Mouse (Mus musculus): ENCODE results near the gene Clic3.
A peak's percentile ranks its signal among the peaks of the same experiment; 100 is the strongest.

The Clic3 gene

DNA sequence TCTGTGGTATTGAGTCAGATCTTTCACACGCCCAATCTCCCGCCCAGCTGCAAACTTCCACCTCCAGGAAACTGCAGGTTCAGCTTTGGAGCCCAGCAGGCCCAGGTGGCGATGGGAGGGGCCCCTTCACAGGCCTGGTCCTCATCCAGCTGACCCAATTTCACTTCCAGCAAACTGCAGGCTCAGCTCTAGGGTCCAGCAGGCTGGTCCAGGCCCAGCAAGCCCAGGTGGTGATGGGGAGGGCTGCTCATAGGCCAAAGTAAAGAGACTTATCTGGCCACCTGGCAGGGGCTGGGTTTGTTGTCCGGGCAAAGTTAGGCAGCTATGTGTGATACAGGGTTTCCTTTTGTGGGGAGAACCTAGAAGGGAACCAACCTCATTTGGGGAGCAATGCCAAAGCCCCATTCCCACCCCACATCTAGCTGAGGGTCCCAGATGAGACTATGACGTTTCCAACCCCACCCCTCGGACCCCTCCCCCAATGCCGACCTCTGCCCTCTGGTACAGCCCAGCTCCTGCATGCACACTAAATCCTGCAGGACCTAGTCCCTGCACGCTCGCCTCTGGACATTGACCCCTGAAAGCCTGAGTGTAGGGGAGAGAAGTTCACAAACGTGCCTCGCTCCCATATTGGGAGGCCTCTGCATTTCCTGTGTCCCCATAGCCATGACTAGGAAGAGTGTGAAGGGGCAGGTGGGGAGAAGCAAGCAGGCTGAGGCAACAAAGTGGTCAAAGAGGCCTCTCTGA is 28.4 kb downstream of the Clic3 start:
- no peak for DNase-seq (ENCODE audit: low read depth, low spot score)
- H3K36me3 ChIP-seq (ENCODE audit: control insufficient read depth, insufficient read depth, low read length, poor library complexity, severe bottlenecking) = no peaks in the 10 kb centered on the region
- H3K27me3 ChIP-seq (ENCODE audit: control insufficient read depth, insufficient read depth, low read length, poor library complexity, severe bottlenecking) = no peaks in the 10 kb centered on the region

DNA sequence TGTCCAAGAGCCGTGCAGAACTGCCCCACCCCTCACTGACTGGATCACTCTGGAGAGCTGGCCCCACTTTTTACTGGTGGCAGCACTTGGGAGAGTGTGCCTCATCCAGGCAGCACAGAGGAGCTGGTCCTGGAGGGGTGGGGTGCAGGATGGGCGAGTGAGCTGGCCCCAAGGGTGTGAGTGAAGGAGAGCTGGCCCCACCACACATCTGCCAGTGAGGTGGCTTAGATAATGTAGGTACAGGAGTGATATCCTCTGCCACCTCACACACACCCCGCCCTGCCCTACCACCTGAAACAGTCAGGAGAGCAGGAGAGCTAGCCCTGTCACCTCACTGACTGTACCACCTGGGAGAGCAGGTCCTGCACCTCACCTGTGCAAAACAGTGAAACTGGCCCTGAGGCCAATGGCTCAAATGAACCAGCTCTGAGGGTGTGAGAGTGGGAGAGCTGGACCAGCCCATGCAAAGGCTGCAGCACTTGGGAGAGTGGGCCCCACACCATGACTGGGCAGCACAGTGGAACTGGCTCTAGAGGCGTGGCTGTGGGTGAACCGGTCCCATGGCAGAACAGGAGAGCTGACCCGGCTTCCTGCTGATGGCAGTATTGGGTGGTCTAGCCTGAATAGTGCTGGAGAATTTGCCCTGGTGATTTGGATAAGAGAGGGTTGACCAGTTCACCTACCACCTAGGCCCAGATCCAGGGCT is 31.5 kb downstream of the Clic3 start:
- DNase-seq (ENCODE audit: low read depth, low spot score) = no peak
- Histone ChIP-seq H3K27me3 (ENCODE audit: control insufficient read depth, insufficient read depth, low read length, poor library complexity, severe bottlenecking) (no peaks in the 10 kb centered on the region), H3K36me3 (ENCODE audit: control insufficient read depth, insufficient read depth, low read length, poor library complexity, severe bottlenecking) (no peaks in the 10 kb centered on the region)

DNA sequence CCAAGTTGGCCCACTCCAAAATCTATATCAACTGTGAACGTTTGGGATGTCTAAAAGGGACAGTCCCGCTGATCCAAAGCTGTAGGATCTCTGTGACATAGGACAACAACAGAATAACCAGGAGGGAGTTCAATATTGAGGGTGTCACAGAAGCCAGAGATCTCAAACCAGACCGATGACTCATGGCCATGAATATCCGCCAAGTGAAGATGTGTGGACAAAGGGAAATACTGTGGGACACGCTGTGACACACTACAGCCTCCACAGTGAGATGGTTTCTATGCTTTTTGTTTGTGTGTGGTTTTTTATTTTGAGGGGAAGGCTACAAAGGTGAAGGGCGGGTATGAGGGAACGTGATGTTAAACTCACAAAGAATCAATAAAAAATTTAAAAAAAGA is 32.0 kb downstream of the Clic3 start:
- H3K36me3 ChIP-seq (ENCODE audit: control insufficient read depth, insufficient read depth, low read length, poor library complexity, severe bottlenecking) = no peaks in the 10 kb centered on the region
- H3K27me3 ChIP-seq (ENCODE audit: control insufficient read depth, insufficient read depth, low read length, poor library complexity, severe bottlenecking) = no peaks in the 10 kb centered on the region
- DNase-seq (ENCODE audit: low read depth, low spot score) = no peak

GRCm38 (mm10) chr2:25492988-25493387 is 36.4 kb downstream of the Clic3 start:
- Histone ChIP-seq H3K27me3 (ENCODE audit: control insufficient read depth, insufficient read depth, low read length, poor library complexity, severe bottlenecking) (no peaks in the 10 kb centered on the region), H3K36me3 (ENCODE audit: control insufficient read depth, insufficient read depth, low read length, poor library complexity, severe bottlenecking) (no peaks in the 10 kb centered on the region)
- DNase-seq (ENCODE audit: low read depth, low spot score) = no peak

DNA sequence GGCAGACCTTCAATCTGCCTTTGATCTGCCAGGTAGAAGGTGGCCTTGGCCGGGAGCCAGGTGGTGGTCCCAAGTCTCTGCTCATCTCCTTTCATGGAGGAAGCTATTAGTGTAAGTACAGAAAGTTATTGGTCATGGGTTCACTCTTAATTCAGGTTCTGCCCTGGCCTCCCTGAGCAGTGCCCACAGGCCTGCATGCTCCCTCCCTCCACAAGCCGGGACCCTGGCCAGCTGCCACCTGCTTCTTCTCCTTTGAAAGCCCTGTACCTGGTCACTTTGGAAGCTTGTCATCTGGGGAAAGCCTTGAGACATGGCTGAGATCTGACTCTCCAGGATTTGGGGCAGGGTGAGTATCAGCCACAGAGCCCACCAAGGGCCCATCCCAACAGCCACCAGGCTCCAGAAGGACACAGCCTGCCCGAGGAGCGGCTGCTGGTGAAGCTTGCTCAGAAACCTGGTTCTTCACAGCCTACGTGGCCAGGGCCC is 36.9 kb downstream of the Clic3 start, which contains the start of gene Lcn12:
Gene Lcn12 (minus strand): TSS at position 436 of the 486 bp plus-strand sequence.
- no peaks in the 10 kb centered on the region for H3K36me3 ChIP-seq (ENCODE audit: control insufficient read depth, insufficient read depth, low read length, poor library complexity, severe bottlenecking)
- H3K27me3 ChIP-seq (ENCODE audit: control insufficient read depth, insufficient read depth, low read length, poor library complexity, severe bottlenecking) = no peaks in the 10 kb centered on the region
- no peak for DNase-seq (ENCODE audit: low read depth, low spot score)

GRCm38 (mm10) chr2:25496462-25496861 is 39.8 kb downstream of the Clic3 start:
- Histone ChIP-seq H3K27me3 (ENCODE audit: control insufficient read depth, insufficient read depth, low read length, poor library complexity, severe bottlenecking) (no peaks in the 10 kb centered on the region), H3K36me3 (ENCODE audit: control insufficient read depth, insufficient read depth, low read length, poor library complexity, severe bottlenecking) (no peaks in the 10 kb centered on the region)
- peak; percentile 57 for DNase-seq (ENCODE audit: low read depth, low spot score)

GRCm38 (mm10) chr2:25497846-25498575 is 41.4 kb downstream of the Clic3 start:
- H3K36me3 ChIP-seq (ENCODE audit: control insufficient read depth, insufficient read depth, low read length, poor library complexity, severe bottlenecking) = no peaks in the 10 kb centered on the region
- no peak for DNase-seq (ENCODE audit: low read depth, low spot score)
- no peaks in the 10 kb centered on the region for H3K27me3 ChIP-seq (ENCODE audit: control insufficient read depth, insufficient read depth, low read length, poor library complexity, severe bottlenecking)

DNA sequence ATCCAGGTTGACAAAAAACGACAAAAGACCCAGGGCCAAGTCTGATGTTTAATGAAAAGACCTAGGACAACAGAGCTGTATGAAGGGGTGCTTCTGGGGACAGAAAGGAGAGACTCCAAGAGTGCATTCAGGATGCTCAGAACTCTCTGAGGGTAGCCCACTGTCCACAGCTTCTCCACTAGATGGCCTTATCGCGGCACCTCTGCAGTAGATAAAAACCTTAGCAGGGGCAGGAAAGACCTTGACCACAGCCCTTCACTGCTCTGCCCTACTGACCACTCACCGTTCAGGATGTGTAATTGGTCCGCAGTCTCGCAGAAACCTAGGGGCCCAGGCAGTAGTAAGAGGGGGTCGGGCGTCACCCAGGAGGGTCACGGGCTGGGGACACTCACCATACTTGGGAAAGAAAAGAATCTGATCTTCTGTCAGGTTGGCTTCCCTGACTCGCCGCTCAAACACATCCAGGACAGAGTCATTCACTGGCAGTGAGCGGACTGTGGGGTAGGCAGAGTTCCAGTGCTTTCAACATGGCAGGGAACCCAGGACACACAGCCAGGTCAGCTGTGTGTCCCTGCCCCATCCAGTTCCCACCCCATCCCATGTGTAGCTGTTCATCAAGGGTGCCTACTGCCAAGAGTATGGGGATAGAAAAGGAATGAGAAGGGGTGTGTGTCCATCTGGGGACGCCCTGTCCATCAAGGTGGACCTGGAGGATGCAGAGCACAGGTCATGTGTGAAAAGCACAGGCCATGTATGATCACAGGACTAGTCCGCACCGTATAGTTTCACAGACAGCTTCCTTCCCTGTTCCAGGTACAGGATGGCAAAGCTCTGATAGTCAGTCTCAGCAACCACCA is 42.2 kb downstream of the Clic3 start:
- Histone ChIP-seq H3K27me3 (ENCODE audit: control insufficient read depth, insufficient read depth, low read length, poor library complexity, severe bottlenecking) (no peaks in the 10 kb centered on the region), H3K36me3 (ENCODE audit: control insufficient read depth, insufficient read depth, low read length, poor library complexity, severe bottlenecking) (no peaks in the 10 kb centered on the region; the same call in 1 of the 2 replicates)
- no peak for DNase-seq (ENCODE audit: low read depth, low spot score)

- DNase-seq (ENCODE audit: low read depth, low spot score) = no peak
- Histone ChIP-seq H3K36me3 (ENCODE audit: control insufficient read depth, insufficient read depth, low read length, poor library complexity, severe bottlenecking) (peaks cover 2% of the 10 kb centered on the region), H3K27me3 (ENCODE audit: control insufficient read depth, insufficient read depth, low read length, poor library complexity, severe bottlenecking) (no peaks in the 10 kb centered on the region)
These were observed 43.5 kb downstream of the Clic3 start for GRCm38 (mm10) chr2:25500071-25500575.

GRCm38 (mm10) chr2:25500576-25501405 is 44.2 kb downstream of the Clic3 start, which contains the start of gene Fbxw5:
TSS of gene Fbxw5 (plus strand) at chr2:25500750.
- Histone ChIP-seq H3K36me3 (ENCODE audit: control insufficient read depth, insufficient read depth, low read length, poor library complexity, severe bottlenecking) (peaks cover 3% of the 10 kb centered on the region), H3K27me3 (ENCODE audit: control insufficient read depth, insufficient read depth, low read length, poor library complexity, severe bottlenecking) (no peaks in the 10 kb centered on the region)
- peak; percentile 96 for DNase-seq (ENCODE audit: low read depth, low spot score)

DNA sequence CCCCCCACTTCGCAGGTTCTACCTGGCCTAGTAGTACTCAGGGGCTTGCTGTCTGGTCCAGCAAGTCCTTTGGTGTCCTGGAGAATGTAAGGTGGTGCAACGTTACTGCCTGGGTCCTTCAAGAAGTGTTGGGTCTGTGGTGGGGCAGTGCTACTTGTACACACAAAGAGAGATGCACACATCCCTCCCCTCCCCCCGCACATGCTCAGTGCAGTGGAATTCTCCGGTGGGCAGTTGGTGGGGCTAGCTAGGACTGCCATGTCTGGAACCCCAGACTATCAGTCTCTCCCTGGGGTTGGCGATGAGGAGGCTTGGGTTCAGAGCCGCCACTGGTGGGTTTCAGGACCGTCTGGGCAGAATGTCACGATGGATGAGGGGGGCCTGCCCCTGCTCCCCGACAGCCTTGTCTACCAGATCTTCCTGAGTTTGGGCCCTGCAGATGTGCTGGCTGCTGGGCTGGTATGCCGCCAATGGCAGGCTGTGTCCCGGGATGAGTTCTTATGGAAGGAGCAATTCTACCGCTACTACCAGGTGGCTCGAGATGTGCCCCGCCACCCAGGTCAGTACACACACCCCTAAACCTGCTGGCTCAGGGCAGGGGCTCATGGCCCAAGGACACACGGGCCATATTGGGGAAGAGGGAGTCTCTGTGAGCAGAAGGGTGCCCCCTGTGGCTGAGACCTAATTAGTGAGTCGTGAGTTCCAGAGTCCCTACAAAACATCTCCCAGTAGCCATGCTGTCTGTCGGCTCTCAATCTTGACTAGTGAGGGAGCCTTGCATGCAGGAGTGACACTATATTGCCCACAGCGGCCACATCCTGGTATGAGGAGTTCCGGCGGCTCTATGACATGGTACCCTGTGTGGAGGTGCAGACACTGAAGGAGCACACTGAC is 45.2 kb downstream of the Clic3 start, which contains the start of gene C8g:
Gene C8g (minus strand): TSS at position 127 of the 894 bp plus-strand sequence.
- Histone ChIP-seq H3K27me3 (ENCODE audit: control insufficient read depth, insufficient read depth, low read length, poor library complexity, severe bottlenecking) (no peaks in the 10 kb centered on the region), H3K36me3 (ENCODE audit: control insufficient read depth, insufficient read depth, low read length, poor library complexity, severe bottlenecking) (peaks cover 3% of the 10 kb centered on the region)
- no peak for DNase-seq (ENCODE audit: low read depth, low spot score)

DNA sequence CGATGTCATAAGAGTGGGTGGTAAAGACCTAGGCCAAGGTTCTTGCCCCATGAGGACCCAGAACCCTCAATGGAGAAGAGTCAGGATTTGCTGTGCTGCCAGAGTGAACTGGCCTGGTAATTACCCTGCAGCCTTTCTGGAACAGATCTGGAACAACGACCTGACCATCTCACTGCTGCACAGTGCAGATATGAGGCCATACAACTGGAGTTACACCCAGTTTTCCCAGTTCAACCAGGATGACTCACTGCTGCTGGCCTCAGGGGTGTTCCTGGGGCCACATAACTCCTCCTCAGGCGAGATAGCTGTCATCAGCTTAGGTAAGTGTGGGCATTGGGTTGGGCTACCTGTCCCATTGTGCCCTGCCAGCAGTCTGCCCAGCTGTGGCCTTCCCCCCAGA is 46.1 kb downstream of the Clic3 start:
- Histone ChIP-seq H3K36me3 (ENCODE audit: control insufficient read depth, insufficient read depth, low read length, poor library complexity, severe bottlenecking) (peaks cover 3% of the 10 kb centered on the region), H3K27me3 (ENCODE audit: control insufficient read depth, insufficient read depth, low read length, poor library complexity, severe bottlenecking) (no peaks in the 10 kb centered on the region)
- no peak for DNase-seq (ENCODE audit: low read depth, low spot score)
